Mouse (Mus musculus) MEL (cell line): Measurements from ENCODE around the gene Dpysl4. TPM values are rescaled to one million over a fixed set of nuclear protein-coding genes. Genes with fewer than 3 reads are reported as not detected.

Experiments used
- DNase-seq: peaks from one replicate; pipeline ENCODE4 v3.0.0; 2011; ENCODE audit warnings: low read depth, low spot score
- H3K27ac ChIP-seq: 2 replicates; pipeline ENCODE4 v1.5.1; 2012; ENCODE audit warnings: low read depth, mild to moderate bottlenecking, control low read depth, low read length, moderate library complexity; ENCODE audit not compliant: control insufficient read depth
- H3K27me3 ChIP-seq, 2 experiments: fragments of 150-350 bp in 1 of 2; sonication (generic) in 1 of 2; 2 replicates each; pipeline ENCODE4 v1.6.1; 2012; ENCODE audit warnings: low read length in 2 of 2, mild to moderate bottlenecking in 2 of 2, improper control_type of control experiment in 1 of 2, moderate library complexity in 1 of 2; ENCODE audit not compliant: insufficient read depth in 2 of 2, control insufficient read depth in 1 of 2
- H3K36me3 ChIP-seq, 2 experiments: 2 replicates each; pipeline ENCODE4 v1.6.1; 2012 to 2014; ENCODE audit warnings: low read length in 2 of 2, improper control_type of control experiment in 1 of 2, inconsistent platforms in 1 of 2, mild to moderate bottlenecking in 1 of 2; ENCODE audit not compliant: insufficient read depth in 2 of 2, control insufficient read depth in 1 of 2
- H3K4me1 ChIP-seq, 2 experiments: fragments of 150-350 bp in 1 of 2; sonication (generic) in 1 of 2; 2 replicates each; pipeline ENCODE4 v1.6.1; 2012; ENCODE audit warnings: low read length in 2 of 2, improper control_type of control experiment in 1 of 2, mild to moderate bottlenecking in 1 of 2; ENCODE audit not compliant: insufficient read depth in 2 of 2, control insufficient read depth in 1 of 2
- H3K4me3 ChIP-seq, 2 experiments: fragments of 150-350 bp in 1 of 2; sonication (generic) in 1 of 2; 2 replicates each; pipeline ENCODE4 v1.5.1; 2012; ENCODE audit warnings: low read depth in 2 of 2, low read length in 2 of 2, mild to moderate bottlenecking in 2 of 2, moderate library complexity in 2 of 2, control low read depth in 1 of 2, improper control_type of control experiment in 1 of 2; ENCODE audit not compliant: control insufficient read depth in 1 of 2, insufficient read depth in 1 of 2
- H3K79me2 ChIP-seq: 2 replicates; pipeline ENCODE4 v1.6.1; 2012; ENCODE audit warnings: mild to moderate bottlenecking, low read length, moderate library complexity; ENCODE audit not compliant: control insufficient read depth, poor library complexity, insufficient read depth
- H3K9ac ChIP-seq: 2 replicates; pipeline ENCODE4 v1.6.1; 2012; ENCODE audit warnings: low read depth, mild to moderate bottlenecking, control low read depth, low read length, moderate library complexity; ENCODE audit not compliant: control insufficient read depth, poor library complexity, severe bottlenecking
- H3K9me3 ChIP-seq: fragments of 150-350 bp; sonication (generic); replicated peaks from 2 replicates; pipeline ENCODE4 v1.6.1; 2012; ENCODE audit warnings: mild to moderate bottlenecking, low read length, improper control_type of control experiment, moderate library complexity; ENCODE audit not compliant: insufficient read depth
- BHLHE40 ChIP-seq: IDR thresholded peaks from 2 replicates; pipeline ENCODE4 v1.6.1; 2012; ENCODE audit warnings: low read depth, mild to moderate bottlenecking, inconsistent platforms, low read length, improper control_type of control experiment, borderline replicate concordance
- CHD1 ChIP-seq: IDR thresholded peaks from 2 replicates; pipeline ENCODE4 v1.6.1; 2012; ENCODE audit warnings: low read depth, mild to moderate bottlenecking, inconsistent platforms, low read length, improper control_type of control experiment
- CHD2 ChIP-seq: IDR thresholded peaks from 2 replicates; pipeline ENCODE4 v1.6.1; 2011; ENCODE audit warnings: low read length, improper control_type of control experiment
- E2F4 ChIP-seq: IDR thresholded peaks from 2 replicates; pipeline ENCODE4 v1.6.1; 2011; ENCODE audit warnings: low read depth, low read length, improper control_type of control experiment, borderline replicate concordance
- ELF1 ChIP-seq: IDR thresholded peaks from 2 replicates; pipeline ENCODE4 v1.6.1; 2014; ENCODE audit warnings: low read depth, mild to moderate bottlenecking, inconsistent platforms, low read length, improper control_type of control experiment, moderate library complexity
- EP300 ChIP-seq, 2 experiments: IDR thresholded peaks; 2 replicates each; pipeline ENCODE4 v1.6.1; 2011; ENCODE audit warnings: improper control_type of control experiment in 2 of 2, low read length in 2 of 2, low read depth in 1 of 2, mild to moderate bottlenecking in 1 of 2
- ETS1 ChIP-seq: IDR thresholded peaks from 2 replicates; pipeline ENCODE4 v1.6.1; 2012; ENCODE audit warnings: low read depth, mild to moderate bottlenecking, inconsistent platforms, low read length, improper control_type of control experiment, moderate library complexity
- GABPA ChIP-seq: IDR thresholded peaks from 2 replicates; pipeline ENCODE4 v1.6.1; 2012; ENCODE audit warnings: low read depth, mild to moderate bottlenecking, inconsistent platforms, low read length, improper control_type of control experiment, moderate library complexity
- HCFC1 ChIP-seq: IDR thresholded peaks from 2 replicates; pipeline ENCODE4 v1.6.1; 2012; ENCODE audit warnings: low read depth, mild to moderate bottlenecking, inconsistent platforms, low read length, improper control_type of control experiment, moderate library complexity
- MAZ ChIP-seq: IDR thresholded peaks from 2 replicates; pipeline ENCODE4 v1.6.1; 2012; ENCODE audit warnings: low read depth, mild to moderate bottlenecking, inconsistent platforms, low read length, improper control_type of control experiment
- MEF2A ChIP-seq: IDR thresholded peaks from 2 replicates; pipeline ENCODE4 v1.6.1; 2014; ENCODE audit warnings: low read depth, mild to moderate bottlenecking, inconsistent platforms, low read length, improper control_type of control experiment; ENCODE audit not compliant: poor library complexity, insufficient replicate concordance, severe bottlenecking; ENCODE audit errors: extremely low read depth
- NRF1 ChIP-seq: IDR thresholded peaks from 2 replicates; pipeline ENCODE4 v1.6.1; 2014; ENCODE audit warnings: low read depth, mild to moderate bottlenecking, inconsistent platforms, low read length, improper control_type of control experiment, moderate library complexity; ENCODE audit not compliant: poor library complexity, insufficient read depth, severe bottlenecking
- POLR2A ChIP-seq, 2 experiments: IDR thresholded peaks; 2 replicates each; pipeline ENCODE4 v1.6.1; 2011 to 2012; ENCODE audit warnings: low read length in 2 of 2, mild to moderate bottlenecking in 2 of 2, control low read depth in 1 of 2, improper control_type of control experiment in 1 of 2, low read depth in 1 of 2, moderate library complexity in 1 of 2; ENCODE audit not compliant: control insufficient read depth in 1 of 2, insufficient read depth in 1 of 2, poor library complexity in 1 of 2
- SIN3A ChIP-seq: IDR thresholded peaks from 2 replicates; pipeline ENCODE4 v1.6.1; 2012; ENCODE audit warnings: low read length, improper control_type of control experiment, inconsistent platforms
- ZC3H11A ChIP-seq: IDR thresholded peaks from 2 replicates; pipeline ENCODE4 v1.6.1; 2012; ENCODE audit warnings: low read depth, mild to moderate bottlenecking, inconsistent platforms, low read length, improper control_type of control experiment
- ZKSCAN1 ChIP-seq: IDR thresholded peaks from 2 replicates; pipeline ENCODE4 v1.6.1; 2012; ENCODE audit warnings: low read depth, mild to moderate bottlenecking, inconsistent platforms, low read length, improper control_type of control experiment, moderate library complexity
- polyA plus RNA-seq, 2 experiments: library from polyadenylated mRNA; stranded (reverse) in 1 of 2; unstranded in 1 of 2; fragments of >175 nt in 1 of 2; fragments of >200 nt in 1 of 2; gene quantifications; 2 replicates each; pipeline versions ENCODE4 v1.2.1 to v1.2.4; 2012; ENCODE audit warnings: low replicate concordance in 2 of 2, low read depth in 1 of 2; ENCODE audit not compliant: insufficient read length in 2 of 2, insufficient read depth in 1 of 2, missing spikeins in 1 of 2
- total RNA-seq: library from RNA; depleted of rRNA; stranded (reverse); fragments of 300-350 nt; gene quantifications from 2 replicates; pipeline ENCODE4 v1.2.3, GENCODE M21; 2012

Gene Dpysl4
- total and polyA plus RNA-seq, 3 experiments, result not detected

GRCm38 (mm10) chr7:139077283-139077682, 8.5 kb upstream of the Dpysl4 start:
- TF ChIP-seq ZKSCAN1, result no peak
- TF ChIP-seq POLR2A (IDR thresholded peaks at IDR 0.05; ENCODE audit: control insufficient read depth in 1 of 2, insufficient read depth in 1 of 2, low read depth in 1 of 2, low read length in 2 of 2, poor library complexity in 1 of 2), result no peak
- no peak for TF ChIP-seq NRF1
- no peak for TF ChIP-seq BHLHE40
- no peak for TF ChIP-seq MAZ
- TF ChIP-seq ETS1, result no peak
- no peak for TF ChIP-seq SIN3A
- no peak for TF ChIP-seq CHD1
- TF ChIP-seq CHD2, result no peak
- no peak for TF ChIP-seq ELF1
- no peak for TF ChIP-seq E2F4
- TF ChIP-seq EP300 (IDR thresholded peaks at IDR 0.05; ENCODE audit: low read depth in 1 of 2, low read length in 2 of 2), result no peak
- no peak for TF ChIP-seq MEF2A
- Histone ChIP-seq H3K9me3 (no peaks in the 10 kb centered on the region), H3K4me1 (no peaks in the 10 kb centered on the region), H3K4me3 (no peak overlapping the region), H3K27ac (no peak overlapping the region), H3K36me3 (no peaks in the 10 kb centered on the region), H3K9ac (no peak overlapping the region), H3K27me3 (no peaks in the 10 kb centered on the region), H3K79me2 (no peaks in the 10 kb centered on the region)
- DNase-seq, result no peak

DNA sequence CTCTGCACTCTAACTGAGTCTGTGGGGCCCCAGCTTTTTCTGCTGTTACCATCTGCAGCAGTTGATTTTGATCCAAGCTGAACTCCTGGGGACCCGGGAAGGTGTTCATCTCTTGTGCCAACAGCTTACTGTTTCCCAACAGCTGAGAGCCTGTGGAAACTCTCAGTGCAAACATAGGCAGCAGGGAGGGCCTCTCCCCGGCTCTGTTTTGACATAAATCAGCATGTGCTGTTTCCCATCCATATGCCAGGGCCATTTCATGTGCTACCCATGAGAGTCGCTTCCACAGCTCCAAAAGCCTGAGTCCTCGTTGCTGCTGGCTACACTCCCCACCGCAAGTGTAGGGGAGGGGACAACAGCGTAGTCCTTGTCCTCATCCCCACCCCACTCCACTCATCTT, 7.6 kb upstream of the Dpysl4 start:
- H3K27ac ChIP-seq, result no peak overlapping the region
- H3K4me1 ChIP-seq, result no peaks in the 10 kb centered on the region
- H3K9me3 ChIP-seq, result no peaks in the 10 kb centered on the region
- no peak overlapping the region for H3K9ac ChIP-seq
- TF ChIP-seq BHLHE40 (no peak), ZC3H11A (no peak), HCFC1 (no peak), CHD2 (no peak), ETS1 (no peak), CHD1 (no peak)
- no peak for DNase-seq
- H3K27me3 ChIP-seq, result no peaks in the 10 kb centered on the region
- H3K79me2 ChIP-seq, result no peaks in the 10 kb centered on the region
- H3K4me3 ChIP-seq, result no peak overlapping the region
- H3K36me3 ChIP-seq, result no peaks in the 10 kb centered on the region

GRCm38 (mm10) chr7:139079141-139079540, 6.7 kb upstream of the Dpysl4 start:
- Histone ChIP-seq H3K4me3 (no peak overlapping the region), H3K9ac (no peak overlapping the region), H3K79me2 (no peaks in the 10 kb centered on the region), H3K27ac (no peak overlapping the region), H3K4me1 (no peaks in the 10 kb centered on the region), H3K36me3 (no peaks in the 10 kb centered on the region), H3K9me3 (no peaks in the 10 kb centered on the region), H3K27me3 (no peaks in the 10 kb centered on the region)
- TF ChIP-seq E2F4, result no peak
- no peak for TF ChIP-seq ZC3H11A
- no peak for TF ChIP-seq CHD2
- no peak for TF ChIP-seq ELF1
- TF ChIP-seq GABPA, result no peak
- no peak for DNase-seq
